Mouse (Mus musculus): ENCODE data around the gene Gm6676. TPM values are rescaled to one million over a fixed set of nuclear protein-coding genes. Genes with fewer than 3 reads are reported as not detected.

Gm6676 gene
- not detected for polyA plus RNA-seq (2014; fragmentation: Illumina TruSeq; extraction: RNeasy Lipid Tissue Mini Kit (QIAGEN cat#74804); ENCODE audit: low read depth, low replicate concordance)

GRCm38 (mm10) chr14:7125312-7125711 lies at the start of gene Gm6676:
Gene Gm6676 (minus strand): TSS chr14:7125412.

GRCm38 (mm10) chr14:7174483-7174971 lies 49.3 kb upstream of the Gm6676 start, which contains the start of gene Gm3512:
Gene Gm3512 (minus strand): TSS chr14:7174533.

DNA sequence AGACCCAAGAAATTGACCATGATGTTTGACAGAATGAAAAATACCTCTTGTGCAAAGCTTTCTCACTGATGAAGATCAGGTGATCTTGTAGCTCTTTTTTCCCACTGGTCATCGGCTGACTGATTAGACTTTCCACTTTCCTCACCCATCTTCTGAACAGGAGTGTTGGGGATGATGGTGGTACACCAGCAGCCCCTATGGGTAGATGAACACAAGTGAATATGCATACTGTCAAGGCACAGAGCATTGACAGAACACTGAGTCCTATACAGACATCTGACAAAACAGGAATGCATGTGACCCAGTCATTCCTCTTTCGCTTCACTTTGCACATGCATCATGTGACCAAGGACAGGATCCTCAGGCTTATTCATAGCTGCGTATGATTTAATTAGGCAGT lies 24.7 kb downstream of the Gm6676 start, which contains the start of gene Gm3696:
Gene Gm3696, minus strand, starts transcription at position 101 of the 400 bp plus-strand sequence.

Other genes with a start within 250 kb of the Gm6676 start
- not detected for gene Gm3667, start 235.4 kb downstream of the Gm6676 start, polyA plus RNA-seq (2014; fragmentation: Illumina TruSeq; extraction: RNeasy Lipid Tissue Mini Kit (QIAGEN cat#74804); ENCODE audit: low read depth, low replicate concordance)
- gene Gm6356, start 151.6 kb downstream of the Gm6676 start, polyA plus RNA-seq (2014; fragmentation: Illumina TruSeq; extraction: RNeasy Lipid Tissue Mini Kit (QIAGEN cat#74804); ENCODE audit: low read depth, low replicate concordance), result not detected
- not detected for gene Gm10406, start 98.0 kb downstream of the Gm6676 start, polyA plus RNA-seq (2014; fragmentation: Illumina TruSeq; extraction: RNeasy Lipid Tissue Mini Kit (QIAGEN cat#74804); ENCODE audit: low read depth, low replicate concordance)
- not detected for gene Gm3685, start 80.4 kb downstream of the Gm6676 start, polyA plus RNA-seq (2014; fragmentation: Illumina TruSeq; extraction: RNeasy Lipid Tissue Mini Kit (QIAGEN cat#74804); ENCODE audit: low read depth, low replicate concordance)
- not detected for gene Gm3696, start 24.8 kb downstream of the Gm6676 start, polyA plus RNA-seq (2014; fragmentation: Illumina TruSeq; extraction: RNeasy Lipid Tissue Mini Kit (QIAGEN cat#74804); ENCODE audit: low read depth, low replicate concordance)
- not detected for gene Gm3512, start 49.1 kb upstream of the Gm6676 start, polyA plus RNA-seq (2014; fragmentation: Illumina TruSeq; extraction: RNeasy Lipid Tissue Mini Kit (QIAGEN cat#74804); ENCODE audit: low read depth, low replicate concordance)
- gene Gm16434, start 69.1 kb upstream of the Gm6676 start, polyA plus RNA-seq (2014; fragmentation: Illumina TruSeq; extraction: RNeasy Lipid Tissue Mini Kit (QIAGEN cat#74804); ENCODE audit: low read depth, low replicate concordance), result not detected
- gene Gm3727, start 139.3 kb upstream of the Gm6676 start, polyA plus RNA-seq (2014; fragmentation: Illumina TruSeq; extraction: RNeasy Lipid Tissue Mini Kit (QIAGEN cat#74804); ENCODE audit: low read depth, low replicate concordance), result not detected
- not detected for gene Gm3739, start 189.6 kb upstream of the Gm6676 start, polyA plus RNA-seq (2014; fragmentation: Illumina TruSeq; extraction: RNeasy Lipid Tissue Mini Kit (QIAGEN cat#74804); ENCODE audit: low read depth, low replicate concordance)
- gene Gm5797, start 207.0 kb upstream of the Gm6676 start, polyA plus RNA-seq (2014; fragmentation: Illumina TruSeq; extraction: RNeasy Lipid Tissue Mini Kit (QIAGEN cat#74804); ENCODE audit: low read depth, low replicate concordance), result not detected
- gene Gm8374, start 239.7 kb upstream of the Gm6676 start, polyA plus RNA-seq (2014; fragmentation: Illumina TruSeq; extraction: RNeasy Lipid Tissue Mini Kit (QIAGEN cat#74804); ENCODE audit: low read depth, low replicate concordance), result not detected

Measured in liver, adult 10 weeks (tissue).